18 mouse cellular contexts compared by ENCODE assay signal in genomic region chr9:71621968-71622367, GRCm38 (mm10). TPM values are rescaled to one million over a fixed set of nuclear protein-coding genes. Genes with fewer than 3 reads are reported as not detected.
A peak's percentile ranks its signal among the peaks of the same experiment; 100 is the strongest.
DNase-seq lines count a peak whose midpoint lies in the region; ATAC-seq and TF ChIP-seq lines count a peak whose summit lies in the region.
"Had no signal": no experiment of that assay in that cellular context is flagged by ENCODE, and none has a peak within 500 bp of the region (broad histone marks: within the 10 kb centered on the region; RNA-seq: fewer than 3 reads in every experiment).

No protein-coding gene starts in this region.

- no peak for TF ChIP-seq EP300 in heart, postnatal 0 days (IDR thresholded peaks at IDR 0.05; ENCODE audit: low read depth)
- TF ChIP-seq EP300 in lung, postnatal 0 days (IDR thresholded peaks at IDR 0.05): no peak

- no peak overlapping the region for H3K9ac ChIP-seq in heart, embryonic 13.5 days
- no peak overlapping the region for H3K9ac ChIP-seq in heart, postnatal 0 days (replicated peaks; ENCODE audit: low read depth, low read length)
- H3K9ac ChIP-seq in lung, postnatal 0 days (replicated peaks; ENCODE audit: low read depth): no peak overlapping the region
- H3K9ac ChIP-seq: embryonic facial prominence, embryonic 13.5 days; forebrain, embryonic 12.5 days; hindbrain, embryonic 12.5 days had no signal

- H3K36me3 ChIP-seq in heart, embryonic 13.5 days: peaks cover 7% of the 10 kb centered on the region; the same call in 1 of the 2 replicates
- 0 out of 2 replicates have a peak, but pooled peaks cover 5% of the 10 kb centered on the region for H3K36me3 ChIP-seq in heart, postnatal 0 days (replicated peaks; ENCODE audit: control insufficient read depth, insufficient read depth, low read length)
- H3K36me3 ChIP-seq in lung, postnatal 0 days (ENCODE audit: insufficient read depth, low read length): no peaks in the 10 kb centered on the region
- H3K36me3 ChIP-seq: embryonic facial prominence, embryonic 13.5 days; forebrain, embryonic 12.5 days; hindbrain, embryonic 12.5 days had no signal

- H3K4me2 ChIP-seq in heart, embryonic 13.5 days: no peak overlapping the region
- no peak overlapping the region for H3K4me2 ChIP-seq in heart, postnatal 0 days (ENCODE audit: low read depth, low read length)
- no peak overlapping the region for H3K4me2 ChIP-seq in lung, postnatal 0 days (replicated peaks; ENCODE audit: low read depth, low read length)
- H3K4me2 ChIP-seq: embryonic facial prominence, embryonic 13.5 days; forebrain, embryonic 12.5 days; hindbrain, embryonic 12.5 days had no signal

- intact Hi-C loops in heart, postnatal 36 days (cut with DNase I): loop anchor here (5.0 to 10.0 kb wide), 3 partner anchors 395 to 1485 kb away; no protein-coding TSS in a partner anchor

- H3K27ac ChIP-seq in heart, embryonic 13.5 days (replicated peaks): peak overlapping the region; percentile 83
- peak overlapping the region; percentile 80 for H3K27ac ChIP-seq in heart, postnatal 0 days (ENCODE audit: low read depth)
- H3K27ac ChIP-seq in lung, postnatal 0 days (ENCODE audit: low read length): no peak overlapping the region
- H3K27ac ChIP-seq: embryonic facial prominence, embryonic 13.5 days; forebrain, embryonic 12.5 days; hindbrain, embryonic 12.5 days had no signal

- no peak for ATAC-seq in heart, embryonic 13.5 days (ENCODE audit: extremely low read depth, insufficient number of reproducible peaks, low FRiP score, low TSS enrichment)
- ATAC-seq in heart, postnatal 0 days (ENCODE audit: insufficient read depth, low read depth): 0 out of 2 replicates have a peak, but pooled peaks have one; percentile 7
- peak; percentile 53 for ATAC-seq in lung, postnatal 0 days
- ATAC-seq: forebrain, embryonic 16.5 days; hindbrain, embryonic 16.5 days; inflammation-experienced regulatory T-cells, adult 6 months; intestine, postnatal 0 days had no signal

- no peak for DNase-seq in heart, postnatal 36 days
- no peak for DNase-seq in heart, postnatal 0 days (ENCODE audit: low spot score)
- DNase-seq in heart, postnatal 4 days: no peak
- DNase-seq in lung, postnatal 0 days (ENCODE audit: low spot score): peak; percentile 50
- no peak for DNase-seq in lung, postnatal 10 days
- DNase-seq: adrenal gland, postnatal 25 days; cerebellum, adult 18-20 months; cerebellum, adult 9-11 months; cerebellum, postnatal 36 days; gastrocnemius, postnatal 10 days had no signal

- peaks cover 37% of the 10 kb centered on the region for H3K4me1 ChIP-seq in heart, embryonic 13.5 days
- peaks cover 18% of the 10 kb centered on the region for H3K4me1 ChIP-seq in heart, postnatal 0 days (ENCODE audit: control insufficient read depth, insufficient read depth)
- no peaks in the 10 kb centered on the region for H3K4me1 ChIP-seq in lung, postnatal 0 days (ENCODE audit: insufficient read depth, low read depth, low read length)
- H3K4me1 ChIP-seq: embryonic facial prominence, embryonic 13.5 days; forebrain, embryonic 12.5 days; hindbrain, embryonic 12.5 days had no signal

- 40% methylated on average over 4 of the region's 4 CpGs for WGBS in heart, embryonic 13.5 days
- 37% methylated on average over 4 of the region's 4 CpGs for WGBS in heart, postnatal 0 days
- 57% methylated on average over 4 of the region's 4 CpGs for WGBS in lung, postnatal 0 days

- H3K9me3 ChIP-seq in heart, embryonic 13.5 days: no peaks in the 10 kb centered on the region
- no peaks in the 10 kb centered on the region for H3K9me3 ChIP-seq in heart, postnatal 0 days (replicated peaks; ENCODE audit: control insufficient read depth, low read length)
- no peaks in the 10 kb centered on the region for H3K9me3 ChIP-seq in lung, postnatal 0 days (ENCODE audit: low read length)
- H3K9me3 ChIP-seq: embryonic facial prominence, embryonic 13.5 days; forebrain, embryonic 12.5 days; hindbrain, embryonic 12.5 days had no signal

- TF ChIP-seq CTCF in heart, postnatal 0 days (IDR thresholded peaks at IDR 0.05; ENCODE audit: low read depth): no peak
- no peak for TF ChIP-seq CTCF in lung, postnatal 0 days (IDR thresholded peaks at IDR 0.05)

- no peak overlapping the region for H3K4me3 ChIP-seq in heart, embryonic 13.5 days
- no peak overlapping the region for H3K4me3 ChIP-seq in heart, postnatal 0 days (ENCODE audit: low read depth, low read length)
- H3K4me3 ChIP-seq in lung, postnatal 0 days (ENCODE audit: low read depth, low read length): no peak overlapping the region
- H3K4me3 ChIP-seq: embryonic facial prominence, embryonic 13.5 days; forebrain, embryonic 12.5 days; hindbrain, embryonic 12.5 days had no signal

- H3K27me3 ChIP-seq in heart, embryonic 13.5 days (replicated peaks): no peaks in the 10 kb centered on the region
- H3K27me3 ChIP-seq in heart, postnatal 0 days (ENCODE audit: control insufficient read depth, insufficient read depth, low read length): no peaks in the 10 kb centered on the region
- no peaks in the 10 kb centered on the region for H3K27me3 ChIP-seq in lung, postnatal 0 days (replicated peaks; ENCODE audit: insufficient read depth, low read length)
- H3K27me3 ChIP-seq: embryonic facial prominence, embryonic 13.5 days; forebrain, embryonic 12.5 days; hindbrain, embryonic 12.5 days had no signal

RNA-seq across cellular contexts. Expression of gene Myzap, which starts 29.8 kb away (rescaled TPM):
- polyA plus RNA-seq in heart, embryonic 13.5 days (2015; fragmentation: Nextera tagmentation; extraction: Ambion mirVana): 72.1 and 74.6 TPM in 2 replicates
- 100 to 1,000 TPM; 401 to 451 TPM for total RNA-seq in heart, postnatal 36 days (2021)
- 196 and 240 TPM in 2 replicates for total RNA-seq in heart, postnatal 0 days (2014; rRNA removed; ENCODE audit: low replicate concordance)
- 301 and 341 TPM in 2 replicates for polyA plus RNA-seq in heart, postnatal 0 days (2015; fragmentation: Nextera tagmentation; extraction: Ambion mirVana)
- 100 to 1,000 TPM; 261 to 277 TPM for total RNA-seq in heart, postnatal 4 days (2021)
- polyA plus RNA-seq in lung, postnatal 0 days (2015; fragmentation: Nextera tagmentation; extraction: Ambion mirVana): 126 and 136 TPM in 2 replicates
